Mouse (Mus musculus) hindbrain, embryonic 16.5 days (tissue): ENCODE measurements around the gene Gm21972. TPM values are rescaled to one million over a fixed set of nuclear protein-coding genes. Genes with fewer than 3 reads are reported as not detected.

Source experiments
- ATAC-seq: fragments of 200-750 bp; cut with Nextera tagmentation; 2 replicates; pipeline ENCODE4 v1.8.0; 2017; ENCODE audit warnings: moderate TSS enrichment, moderate library complexity
- H3K27ac ChIP-seq: fragments of 300-500 bp; sonication (generic); 2 replicates; pipeline ENCODE4 v1.5.1; 2014; ENCODE audit warnings: low read depth, mild to moderate bottlenecking, control low read depth, low read length, moderate library complexity
- H3K27me3 ChIP-seq: fragments of 300-500 bp; sonication (generic); replicated peaks from 2 replicates; pipeline ENCODE4 v1.6.1; 2014; ENCODE audit warnings: low read length; ENCODE audit not compliant: control insufficient read depth, insufficient read depth
- H3K36me3 ChIP-seq: fragments of 300-500 bp; sonication (generic); 2 replicates; pipeline ENCODE4 v1.6.1; 2014; ENCODE audit warnings: mild to moderate bottlenecking, low read length, moderate library complexity, mixed read lengths; ENCODE audit not compliant: control insufficient read depth, insufficient read depth
- H3K4me1 ChIP-seq: fragments of 300-500 bp; sonication (generic); 2 replicates; pipeline ENCODE4 v1.6.1; 2014; ENCODE audit warnings: low read depth, low read length; ENCODE audit not compliant: control insufficient read depth, insufficient read depth
- H3K4me2 ChIP-seq: fragments of 300-500 bp; sonication (generic); 2 replicates; pipeline ENCODE4 v1.6.1; 2014; ENCODE audit warnings: mild to moderate bottlenecking, low read length, control low read depth, moderate library complexity
- H3K4me3 ChIP-seq: fragments of 300-500 bp; sonication (generic); 2 replicates; pipeline ENCODE4 v1.5.1; 2014; ENCODE audit warnings: mild to moderate bottlenecking, low read length, control low read depth, moderate library complexity
- H3K9ac ChIP-seq: fragments of 300-500 bp; sonication (generic); 2 replicates; pipeline ENCODE4 v1.6.1; 2014; ENCODE audit warnings: low read depth, mild to moderate bottlenecking, control low read depth, low read length, moderate library complexity
- H3K9me3 ChIP-seq: fragments of 300-500 bp; sonication (generic); 2 replicates; pipeline ENCODE4 v1.6.1; 2014; ENCODE audit warnings: mild to moderate bottlenecking, low read length, moderate library complexity; ENCODE audit not compliant: control insufficient read depth
- WGBS: fragments of 180-500 bp; shearing (Covaris S2); extraction: QIAGEN DNeasy Blood & Tissue Kit; methylation state at CpG from one replicate; pipeline ENCODE4 v1.1.7; 2014; 5-methylcytosine and 5-hydroxymethylcytosine counted together
- polyA plus RNA-seq: library from polyadenylated mRNA; unstranded; fragments of >200 nt; fragmentation: Nextera tagmentation; extraction: Ambion mirVana; gene quantifications from 2 replicates; pipeline ENCODE4 v1.2.1, GENCODE M21; 2015

Gm21972 gene
- polyA plus RNA-seq, 1 experiment from 2014 or later: 0.56 TPM

- H3K36me3 ChIP-seq: peaks cover 6% of the 10 kb centered on the region
- 81% methylated on average over 20 of the region's 21 CpGs for WGBS
- no peaks in the 10 kb centered on the region for H3K27me3 ChIP-seq
- H3K4me3 ChIP-seq: no peak overlapping the region
- H3K9ac ChIP-seq: no peak overlapping the region
- no peaks in the 10 kb centered on the region for H3K4me1 ChIP-seq
- H3K9me3 ChIP-seq: no peaks in the 10 kb centered on the region
- no peak overlapping the region for H3K27ac ChIP-seq
- H3K4me2 ChIP-seq: no peak overlapping the region
- ATAC-seq: no peak
These were observed 10.8 kb downstream of the Gm21972 start for GRCm38 (mm10) chr1:86144001-86144944.

GRCm38 (mm10) chr1:86146293-86146692 is 12.9 kb downstream of the Gm21972 start:
- no peak for ATAC-seq
- Histone ChIP-seq H3K4me1 (no peaks in the 10 kb centered on the region), H3K36me3 (peaks cover 3% of the 10 kb centered on the region), H3K9ac (no peak overlapping the region), H3K4me2 (no peak overlapping the region), H3K4me3 (no peak overlapping the region), H3K27ac (no peak overlapping the region), H3K9me3 (no peaks in the 10 kb centered on the region), H3K27me3 (no peaks in the 10 kb centered on the region)
- 91% methylated on average over 5 of the region's 5 CpGs for WGBS

GRCm38 (mm10) chr1:86147557-86147956 is 14.1 kb downstream of the Gm21972 start:
- no peak for ATAC-seq
- Histone ChIP-seq H3K9ac (no peak overlapping the region), H3K4me3 (no peak overlapping the region), H3K9me3 (no peaks in the 10 kb centered on the region), H3K27ac (no peak overlapping the region), H3K36me3 (no peaks in the 10 kb centered on the region; the same call in 1 of the 2 replicates), H3K27me3 (no peaks in the 10 kb centered on the region), H3K4me1 (no peaks in the 10 kb centered on the region), H3K4me2 (no peak overlapping the region)
- 80% methylated on average over 5 of the region's 5 CpGs for WGBS

- WGBS: 70% methylated on average over 9 of the region's 9 CpGs
These were observed 14.7 kb downstream of the Gm21972 start for GRCm38 (mm10) chr1:86148161-86148560.

GRCm38 (mm10) chr1:86150929-86151328 is 17.5 kb downstream of the Gm21972 start:
- WGBS: 91% methylated on average over 6 of the region's 6 CpGs
- H3K4me1 ChIP-seq: peaks cover 12% of the 10 kb centered on the region
- ATAC-seq: no peak
- no peaks in the 10 kb centered on the region for H3K9me3 ChIP-seq
- no peak overlapping the region for H3K27ac ChIP-seq
- H3K4me3 ChIP-seq: no peak overlapping the region
- H3K27me3 ChIP-seq: no peaks in the 10 kb centered on the region
- no peaks in the 10 kb centered on the region for H3K36me3 ChIP-seq
- no peak overlapping the region for H3K4me2 ChIP-seq
- H3K9ac ChIP-seq: no peak overlapping the region

More at GRCm38 (mm10) chr1:86148161-86148560, 14.7 kb downstream of the Gm21972 start:
- no peak overlapping the region for H3K4me2 ChIP-seq
- H3K4me3 ChIP-seq: no peak overlapping the region
- H3K4me1 ChIP-seq: no peaks in the 10 kb centered on the region
- no peaks in the 10 kb centered on the region for H3K9me3 ChIP-seq
- no peak overlapping the region for H3K27ac ChIP-seq
- no peaks in the 10 kb centered on the region for H3K36me3 ChIP-seq
- no peaks in the 10 kb centered on the region for H3K27me3 ChIP-seq
- ATAC-seq: no peak
- H3K9ac ChIP-seq: no peak overlapping the region

- H3K4me1 ChIP-seq: peaks cover 12% of the 10 kb centered on the region
- ATAC-seq: no peak
These were observed 17.9 kb downstream of the Gm21972 start for GRCm38 (mm10) chr1:86151376-86151775.

DNA sequence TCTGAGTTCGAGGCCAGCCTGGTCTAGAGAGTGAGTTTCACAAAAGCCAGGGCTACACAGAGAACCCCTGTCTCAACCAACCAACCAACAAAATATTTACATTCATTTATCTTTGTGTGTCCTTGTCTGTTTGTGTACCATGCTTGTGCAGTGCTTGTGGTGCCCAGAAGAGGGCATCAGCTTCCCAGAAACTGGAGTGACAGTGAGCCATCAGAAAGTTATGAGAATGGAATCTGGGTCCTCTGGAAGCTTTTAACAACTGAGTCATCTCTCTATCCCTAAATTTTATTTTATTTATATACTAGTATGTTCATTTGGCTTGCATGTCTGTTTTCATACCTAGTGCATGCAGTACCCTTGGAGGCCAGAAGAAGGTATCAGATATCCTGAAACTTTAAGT is 19.2 kb downstream of the Gm21972 start:
- no peak overlapping the region for H3K4me2 ChIP-seq
- H3K36me3 ChIP-seq: no peaks in the 10 kb centered on the region
- H3K4me1 ChIP-seq: peaks cover 12% of the 10 kb centered on the region
- ATAC-seq: no peak
- no peak overlapping the region for H3K27ac ChIP-seq
- H3K9me3 ChIP-seq: no peaks in the 10 kb centered on the region
- H3K4me3 ChIP-seq: no peak overlapping the region
- WGBS: 87% methylated on average over 1 of the region's 1 CpGs
- H3K27me3 ChIP-seq: no peaks in the 10 kb centered on the region
- no peak overlapping the region for H3K9ac ChIP-seq

More at GRCm38 (mm10) chr1:86151376-86151775, 17.9 kb downstream of the Gm21972 start:
- no peaks in the 10 kb centered on the region for H3K36me3 ChIP-seq
- H3K9ac ChIP-seq: no peak overlapping the region
- no peak overlapping the region for H3K27ac ChIP-seq
- 89% methylated on average over 7 of the region's 7 CpGs for WGBS
- no peak overlapping the region for H3K4me2 ChIP-seq
- no peaks in the 10 kb centered on the region for H3K9me3 ChIP-seq
- H3K27me3 ChIP-seq: no peaks in the 10 kb centered on the region
- no peak overlapping the region for H3K4me3 ChIP-seq

- ATAC-seq: peak; percentile 100
- WGBS: 5% methylated on average over 40 of the region's 40 CpGs
- H3K36me3 ChIP-seq: no peaks in the 10 kb centered on the region
These were observed 20.8 kb downstream of the Gm21972 start, which contains the start of gene Armc9 for GRCm38 (mm10) chr1:86154133-86154823. Gene Armc9, plus strand, starts transcription at chr1:86154780.

DNA sequence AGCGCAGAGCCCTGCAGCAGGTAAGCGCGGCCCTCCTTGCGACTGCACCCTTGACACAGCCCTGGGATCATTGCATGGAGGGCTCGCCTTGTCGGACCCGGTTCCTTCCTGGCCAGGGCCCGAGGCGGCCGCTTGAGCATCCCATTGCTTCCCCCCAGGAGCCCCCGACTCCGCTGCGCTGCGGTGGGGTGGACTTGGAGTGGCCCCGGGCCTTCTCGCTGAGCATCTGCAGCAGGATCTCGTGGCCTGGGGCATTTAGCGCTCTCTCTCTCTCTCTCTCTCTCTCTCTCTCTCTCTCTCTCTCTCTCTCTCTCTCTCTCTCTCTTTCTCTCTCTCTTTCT is 21.4 kb downstream of the Gm21972 start:
- Histone ChIP-seq H3K4me2 (peak overlapping the region; percentile 73), H3K36me3 (no peaks in the 10 kb centered on the region), H3K27ac (peak overlapping the region; percentile 54; the same call in 1 of the 2 replicates), H3K4me1 (peaks cover 12% of the 10 kb centered on the region), H3K27me3 (no peaks in the 10 kb centered on the region), H3K9ac (peak overlapping the region; percentile 82), H3K9me3 (no peaks in the 10 kb centered on the region), H3K4me3 (peak overlapping the region; percentile 80)
- 1% methylated on average over 18 of the region's 18 CpGs for WGBS
- ATAC-seq: no peak

More at GRCm38 (mm10) chr1:86154133-86154823, 20.8 kb downstream of the Gm21972 start, which contains the start of gene Armc9:
- Histone ChIP-seq H3K9me3 (no peaks in the 10 kb centered on the region), H3K9ac (peak within 1 kb of the TSS; percentile 82), H3K27me3 (no peaks in the 10 kb centered on the region), H3K4me1 (peaks cover 12% of the 10 kb centered on the region), H3K4me3 (peak within 1 kb of the TSS; percentile 80), H3K27ac (peak within 1 kb of the TSS; percentile 76), H3K4me2 (peak within 1 kb of the TSS; percentile 73)
